Mouse (Mus musculus) liver, embryonic 14.5 days (tissue): ENCODE data around the gene Syt11.

Source experiments
- CTCF ChIP-seq: IDR thresholded peaks from 2 replicates; pipeline ENCODE4 v1.5.1; 2016; ENCODE audit warnings: antibody characterized with exemption, low read depth, control low read depth
- EP300 ChIP-seq: IDR thresholded peaks from 2 replicates; pipeline ENCODE4 v1.6.1; 2016; ENCODE audit warnings: antibody characterized with exemption, low read depth

GRCm38 (mm10) chr3:88698834-88699233 lies 76.1 kb downstream of the Syt11 start:
- no peak for TF ChIP-seq CTCF
- no peak for TF ChIP-seq EP300
